Mouse (Mus musculus) stomach, postnatal 0 days (tissue): ENCODE data around the gene Smco2.

ENCODE experiments used
- CTCF ChIP-seq: IDR thresholded peaks from 2 replicates; pipeline ENCODE4 v1.5.1; 2016; ENCODE audit warnings: antibody characterized with exemption, low read depth, mild to moderate bottlenecking, moderate library complexity
- EP300 ChIP-seq: optimal IDR thresholded peaks from 2 replicates; pipeline ENCODE3; 2016; ENCODE audit warnings: antibody characterized with exemption

GRCm38 (mm10) chr6:146906000-146906786 lies 56.3 kb downstream of the Smco2 start:
- TF ChIP-seq CTCF: no peak
- no peak for TF ChIP-seq EP300
